Mouse (Mus musculus): Measurements from ENCODE around the gene Tcf7. TPM values are rescaled to one million over a fixed set of nuclear protein-coding genes. Genes with fewer than 3 reads are reported as not detected.
"Not testable (repeated sequence)": the region's sequence is repeated elsewhere in the genome, so short reads cannot be mapped to it uniquely, and the experiment has no call there.

Gene Tcf7
- total RNA-seq, 2 experiments from 2014 or later = 2.6 TPM; not detected in 1

GRCm38 (mm10) chr11:52230694-52231093 lies 52.1 kb downstream of the Tcf7 start:
- ATAC-seq (replicated peaks; ENCODE audit: poor library complexity) = peak; percentile 20; the same call in 1 of the 2 replicates

GRCm38 (mm10) chr11:52228722-52229448 lies 53.9 kb downstream of the Tcf7 start:
- no peak for ATAC-seq (replicated peaks; ENCODE audit: poor library complexity)

GRCm38 (mm10) chr11:52227466-52228226 lies 55.2 kb downstream of the Tcf7 start:
- ATAC-seq (replicated peaks; ENCODE audit: poor library complexity) = no peak

- no peak for ATAC-seq (replicated peaks; ENCODE audit: poor library complexity)
Measured at GRCm38 (mm10) chr11:52227053-52227452, 55.8 kb downstream of the Tcf7 start.

DNA sequence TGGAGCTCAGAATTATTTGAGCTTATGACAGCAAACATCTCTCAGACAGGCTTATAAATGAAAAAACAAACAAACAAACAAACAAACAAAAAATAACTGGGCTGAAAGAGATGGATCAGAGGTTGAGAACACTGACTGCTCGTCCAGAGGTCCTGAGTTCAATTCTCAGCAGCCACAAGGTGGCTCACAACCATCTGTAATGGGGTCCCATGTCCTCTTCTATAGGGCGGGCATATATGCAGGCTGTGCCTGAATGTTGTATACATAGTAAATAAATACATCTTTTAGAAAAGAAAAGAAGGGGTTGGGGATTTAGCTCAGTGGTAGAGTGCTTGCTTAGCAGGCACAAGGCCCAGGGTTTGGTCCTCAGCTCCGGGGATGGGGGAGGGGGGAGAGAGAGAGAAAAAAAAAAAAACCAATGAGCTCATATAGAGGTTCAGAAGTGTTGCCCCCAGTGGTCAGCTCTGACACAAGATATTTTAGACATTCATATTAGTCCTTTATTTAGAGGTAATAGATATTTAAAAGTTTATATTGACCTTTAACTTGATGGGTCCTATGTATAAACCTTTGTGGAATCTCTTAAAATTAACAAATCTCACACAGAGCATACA lies 56.7 kb downstream of the Tcf7 start:
- no peak for ATAC-seq (replicated peaks; ENCODE audit: poor library complexity)

DNA sequence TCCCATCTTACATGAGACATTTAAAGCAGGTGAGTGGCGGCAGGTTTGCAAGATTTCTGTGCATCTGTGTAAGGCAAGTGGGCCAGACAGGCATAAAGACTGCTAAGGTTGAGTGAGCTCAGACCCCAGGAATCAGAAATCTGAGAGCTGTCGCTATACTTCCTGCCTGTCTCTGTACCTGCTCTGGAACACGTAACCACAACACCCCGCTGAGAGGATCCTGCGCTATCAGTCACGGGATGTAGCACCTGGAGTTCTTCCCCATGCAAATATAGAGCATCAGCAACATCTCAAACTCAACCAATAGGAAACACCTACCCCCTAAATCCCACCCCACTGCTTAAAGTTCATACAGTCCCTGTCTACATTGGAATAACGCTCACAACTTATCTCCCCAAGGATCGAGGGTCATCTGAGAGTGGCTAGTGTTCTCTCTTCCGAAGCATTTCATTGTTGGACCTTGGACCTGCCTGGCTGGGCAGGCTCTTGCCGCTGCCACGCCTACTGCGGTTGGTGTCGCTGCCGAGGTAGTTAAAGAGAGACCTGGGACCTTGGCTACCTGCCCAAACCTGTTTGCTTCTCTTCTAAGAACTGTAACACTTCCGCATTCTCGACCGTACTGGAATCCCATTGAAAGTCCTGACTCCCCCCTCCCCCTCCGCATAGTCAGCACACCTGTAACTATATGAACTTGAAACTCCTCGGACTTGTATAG lies 58.7 kb downstream of the Tcf7 start:
- peak; percentile 50 for ATAC-seq (replicated peaks; ENCODE audit: poor library complexity)

DNA sequence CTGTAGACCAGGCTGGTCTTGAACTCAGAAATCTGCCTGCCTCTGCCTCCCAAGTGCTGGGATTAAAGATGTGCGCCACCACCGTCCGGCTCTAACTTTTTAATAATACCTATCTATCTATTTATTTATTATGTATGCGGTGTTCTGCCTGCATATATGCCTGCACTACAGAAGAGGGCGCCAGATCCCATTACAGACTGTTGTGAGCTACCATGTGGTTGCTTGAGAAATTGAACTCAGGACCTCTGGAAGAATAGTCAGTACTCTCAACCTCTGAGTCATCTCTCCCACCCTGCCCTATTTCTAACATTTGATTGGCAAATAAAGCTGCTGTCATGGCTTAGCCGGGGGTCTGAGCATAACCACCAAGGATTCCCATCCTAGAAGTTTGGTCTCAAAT lies 59.9 kb downstream of the Tcf7 start:
- ATAC-seq (replicated peaks; ENCODE audit: poor library complexity) = peak; percentile 38; the same call in 1 of the 2 replicates

DNA sequence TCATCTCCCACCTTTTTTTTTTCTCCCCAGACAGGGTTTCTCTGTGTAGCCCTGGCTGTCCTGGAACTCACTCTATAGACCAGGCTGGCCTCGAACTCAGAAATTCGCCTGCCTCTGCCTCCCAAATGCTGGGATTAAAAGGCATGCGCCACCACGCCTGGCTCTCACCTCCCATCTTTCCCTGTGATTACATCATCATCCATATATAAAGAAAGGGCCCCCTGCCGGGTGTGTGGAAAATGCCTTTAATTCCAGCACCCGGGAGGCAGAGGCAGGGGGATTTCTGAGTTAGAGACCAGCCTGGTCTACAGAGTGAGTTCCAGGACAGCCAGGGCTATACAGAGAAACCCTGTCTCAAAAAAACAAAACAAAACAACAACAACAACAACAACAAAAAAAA lies 60.9 kb downstream of the Tcf7 start:
- ATAC-seq (replicated peaks; ENCODE audit: poor library complexity) = not testable (repeated sequence)

DNA sequence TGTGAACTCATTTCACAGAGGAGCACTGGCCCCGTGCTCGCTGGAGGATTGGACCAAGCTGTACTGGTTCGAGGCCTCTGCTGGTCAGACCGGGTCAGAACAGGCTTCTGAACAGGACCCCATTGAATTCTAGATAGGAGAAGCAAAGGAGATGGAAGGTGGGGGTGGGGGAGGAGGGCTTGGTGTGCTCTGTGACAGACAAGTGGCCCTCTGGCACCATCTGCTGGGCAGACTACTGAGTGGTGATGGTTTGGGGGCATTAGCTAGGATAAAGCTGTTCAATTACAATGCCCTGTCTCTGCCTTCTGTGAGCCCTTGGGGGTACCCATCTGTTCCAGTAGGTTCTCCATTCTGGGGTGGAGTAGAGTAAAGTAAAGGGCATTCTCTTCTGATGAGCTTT lies 62.5 kb downstream of the Tcf7 start:
- peak; percentile 90 for ATAC-seq (replicated peaks; ENCODE audit: poor library complexity)

DNA sequence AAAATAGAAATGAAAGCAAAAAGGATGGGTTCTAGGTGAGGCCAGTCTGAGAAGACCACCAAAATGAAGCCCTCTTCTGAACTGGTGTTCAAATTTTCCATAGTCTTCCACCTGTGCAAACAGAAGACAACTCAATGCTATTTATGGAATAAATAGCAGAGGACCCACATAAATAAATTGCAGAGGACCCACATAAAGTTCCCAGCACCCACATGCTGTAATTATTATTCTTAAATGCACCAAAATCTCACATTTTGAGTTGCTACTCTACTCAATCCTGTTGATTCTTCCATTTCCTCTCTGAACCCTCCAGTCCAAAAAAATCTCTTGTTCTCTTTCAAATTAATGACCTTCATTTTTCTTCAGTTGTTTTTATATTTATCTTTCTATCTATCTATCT lies 68.9 kb downstream of the Tcf7 start, which contains the start of gene Olfr1371:
Gene Olfr1371 (minus strand): TSS at position 101 of the 400 bp plus-strand sequence.
- ATAC-seq (replicated peaks; ENCODE audit: poor library complexity) = no peak

Other genes starting within 250 kb of the Tcf7 start
- gene Ppp2ca, start 184.3 kb downstream of the Tcf7 start, total RNA-seq (2015) = 83.7 and 92.7 TPM in 2 replicates
- gene Ppp2ca, start 184.3 kb downstream of the Tcf7 start, total RNA-seq (2017) = 94.4 and 99.1 TPM in 2 replicates
- not detected in 2 replicates for gene Olfr1373, start 137.5 kb downstream of the Tcf7 start, total RNA-seq (2015)
- 0.25 TPM in 1 of 2 replicates, not detected in the other for gene Olfr1373, start 137.5 kb downstream of the Tcf7 start, total RNA-seq (2017)
- gene Olfr1371, start 69.0 kb downstream of the Tcf7 start, total RNA-seq (2015) = not detected in 2 replicates
- gene Olfr1371, start 69.0 kb downstream of the Tcf7 start, total RNA-seq (2017) = not detected in 2 replicates
- 251 and 286 TPM in 2 replicates for gene Skp1a, start 51.0 kb downstream of the Tcf7 start, total RNA-seq (2015)
- gene Skp1a, start 51.0 kb downstream of the Tcf7 start, total RNA-seq (2017) = 254 and 291 TPM in 2 replicates
- gene Vdac1, start 77.8 kb upstream of the Tcf7 start, total RNA-seq (2015) = 128 and 138 TPM in 2 replicates
- gene Vdac1, start 77.8 kb upstream of the Tcf7 start, total RNA-seq (2017) = 223 and 244 TPM in 2 replicates
- 132 and 143 TPM in 2 replicates for gene 9530068E07Rik, start 113.4 kb upstream of the Tcf7 start, total RNA-seq (2015)
- 79.5 and 86.6 TPM in 2 replicates for gene 9530068E07Rik, start 113.4 kb upstream of the Tcf7 start, total RNA-seq (2017)

Measured in megakaryocyte progenitor cell, adult 5-6 weeks (primary cell).